Mouse (Mus musculus) monocyte, adult 5-6 weeks (primary cell): Measurements from ENCODE around the gene Zfp644. TPM values are rescaled to one million over a fixed set of nuclear protein-coding genes. Genes with fewer than 3 reads are reported as not detected.

Source experiments
- ATAC-seq: fragments of 153-309, 156-312 bp; replicated peaks from 2 replicates; pipeline ENCODE4 v1.8.0; 2017; ENCODE audit warnings: mild to moderate bottlenecking; ENCODE audit not compliant: low TSS enrichment, insufficient number of reproducible peaks, severe bottlenecking, poor library complexity, low FRiP score
- total RNA-seq: library from RNA; stranded (forward); fragments of 200-1000, 200-491, 200-594 nt; gene quantifications from 3 replicates; pipeline ENCODE4 v1.2.3, GENCODE M21; 2017

The Zfp644 gene
- total RNA-seq, 1 experiment from 2014 or later = 75.7 TPM

- ATAC-seq = no peak
These were observed 20.3 kb downstream of the Zfp644 start for GRCm38 (mm10) chr5:106676784-106677183.

- ATAC-seq = no peak
These were observed 24.5 kb downstream of the Zfp644 start for GRCm38 (mm10) chr5:106672597-106672996.

- ATAC-seq = no peak
These were observed 25.2 kb downstream of the Zfp644 start for GRCm38 (mm10) chr5:106671893-106672292.

GRCm38 (mm10) chr5:106664910-106665309 lies 32.2 kb downstream of the Zfp644 start:
- no peak for ATAC-seq

GRCm38 (mm10) chr5:106660867-106661266 lies 36.2 kb downstream of the Zfp644 start:
- no peak for ATAC-seq

GRCm38 (mm10) chr5:106652790-106653328 lies 44.2 kb downstream of the Zfp644 start:
- ATAC-seq = no peak

DNA sequence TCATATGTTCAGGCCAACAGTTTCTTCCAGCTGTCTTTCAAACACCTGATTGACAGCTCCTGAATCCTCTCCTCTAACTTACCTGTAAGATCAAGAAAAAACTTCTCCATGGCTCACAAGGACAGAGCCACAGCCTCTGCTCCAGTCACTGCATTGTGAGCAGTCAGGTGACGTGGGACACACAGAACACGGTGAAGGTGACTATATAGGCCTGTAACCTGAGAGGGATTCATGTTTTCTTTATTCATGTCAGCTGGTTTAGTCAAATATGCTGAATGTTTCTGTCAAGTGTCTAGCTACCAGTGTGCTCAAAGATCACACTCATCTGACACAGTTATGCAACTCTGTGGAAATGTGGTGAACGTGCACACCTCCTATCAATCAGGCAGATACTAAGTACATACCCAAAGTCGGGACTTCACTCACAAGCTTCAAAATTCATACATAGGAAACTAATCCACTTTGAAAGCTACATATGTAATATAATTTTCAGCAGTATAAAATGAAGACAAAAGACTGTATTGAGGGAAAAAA lies 44.8 kb downstream of the Zfp644 start:
- no peak for ATAC-seq

DNA sequence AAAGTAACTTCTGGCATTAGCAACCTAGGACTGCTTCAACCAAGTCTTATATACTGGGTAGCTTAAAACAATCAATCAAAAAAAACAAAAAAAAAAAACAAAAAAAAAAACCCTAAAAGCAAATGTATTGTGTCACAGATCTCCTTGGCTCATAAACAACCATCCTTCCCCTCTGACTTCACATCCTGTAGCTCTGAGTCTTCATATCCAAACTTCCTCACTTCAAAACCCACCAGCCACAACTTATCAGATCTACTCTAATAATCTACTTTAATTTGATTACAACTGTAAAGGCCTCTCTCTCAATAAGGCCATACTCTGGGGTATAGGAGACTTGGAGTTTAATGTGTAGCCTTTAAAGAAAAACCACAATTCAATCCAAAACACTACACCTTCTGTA lies 47.1 kb downstream of the Zfp644 start:
- no peak for ATAC-seq

- ATAC-seq = no peak
These were observed 47.6 kb downstream of the Zfp644 start for GRCm38 (mm10) chr5:106649441-106649840.

- no peak for ATAC-seq
These were observed 53.7 kb downstream of the Zfp644 start for GRCm38 (mm10) chr5:106643434-106643833.

- ATAC-seq = no peak
These were observed 55.2 kb downstream of the Zfp644 start for GRCm38 (mm10) chr5:106641876-106642275.

- ATAC-seq = no peak
These were observed 56.8 kb downstream of the Zfp644 start for GRCm38 (mm10) chr5:106640235-106640809.

GRCm38 (mm10) chr5:106639627-106640026 lies 57.5 kb downstream of the Zfp644 start:
- ATAC-seq = no peak

- ATAC-seq = no peak
These were observed 60.6 kb downstream of the Zfp644 start for GRCm38 (mm10) chr5:106636423-106636946.

- no peak for ATAC-seq
These were observed 68.5 kb downstream of the Zfp644 start for GRCm38 (mm10) chr5:106628369-106629149.

DNA sequence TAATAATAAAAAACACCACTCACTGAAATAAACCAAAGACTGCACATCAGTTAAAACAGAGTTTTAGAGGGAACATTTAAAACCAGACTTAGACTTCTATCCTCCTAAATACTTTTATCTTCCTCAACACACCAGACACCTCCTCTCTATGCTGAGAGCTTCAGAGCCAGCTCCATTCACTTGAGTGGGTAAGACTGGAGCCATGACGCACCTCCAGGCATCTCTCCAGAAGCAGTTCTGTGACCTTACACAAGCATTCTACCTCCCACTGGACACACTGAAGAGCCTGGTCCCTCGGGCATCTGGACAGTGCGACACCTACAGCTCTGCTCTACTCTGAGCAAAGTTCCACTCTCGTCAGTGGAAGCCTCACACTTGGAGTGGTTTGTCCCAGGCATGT lies 73.8 kb downstream of the Zfp644 start:
- no peak for ATAC-seq

- ATAC-seq = no peak
These were observed 74.9 kb downstream of the Zfp644 start for GRCm38 (mm10) chr5:106622193-106622592.

DNA sequence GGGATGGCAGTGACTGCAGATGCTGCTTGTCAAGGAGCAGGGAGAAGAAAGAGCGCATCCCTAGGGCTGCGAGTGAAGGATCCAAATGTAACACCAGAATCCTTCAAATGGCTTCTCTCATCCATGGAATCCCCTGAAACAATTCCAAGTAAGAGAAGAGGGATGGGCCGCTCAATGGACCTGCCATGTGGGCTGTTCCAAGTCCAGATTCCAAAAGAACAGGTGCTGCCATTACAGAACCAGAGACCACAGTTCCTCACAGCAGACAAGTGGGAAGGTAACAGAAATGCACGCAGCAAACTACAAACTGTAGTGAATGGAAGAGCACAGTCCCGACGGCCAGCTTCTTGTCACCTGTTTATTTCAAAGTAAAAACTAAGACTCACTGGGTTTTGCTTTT lies 76.6 kb downstream of the Zfp644 start:
- no peak for ATAC-seq

GRCm38 (mm10) chr5:106615006-106615405 lies 82.1 kb downstream of the Zfp644 start:
- ATAC-seq = no peak

GRCm38 (mm10) chr5:106614570-106614969 lies 82.5 kb downstream of the Zfp644 start:
- no peak for ATAC-seq
